Mouse (Mus musculus) heart, adult 2 months (tissue): ENCODE measurements around the gene Kmt2d.

Source experiments
- CTCF ChIP-seq: fragments of 200-600 bp; IDR thresholded peaks from 2 replicates; pipeline ENCODE4 v1.8.1; 2022; ENCODE audit warnings: antibody characterized with exemption, mild to moderate bottlenecking, moderate library complexity
- EP300 ChIP-seq: fragments of 200-500 bp; IDR thresholded peaks from 2 replicates; pipeline ENCODE4 v1.6.1; 2011; ENCODE audit warnings: low read depth, low read length, control low read depth; ENCODE audit not compliant: insufficient read depth

DNA sequence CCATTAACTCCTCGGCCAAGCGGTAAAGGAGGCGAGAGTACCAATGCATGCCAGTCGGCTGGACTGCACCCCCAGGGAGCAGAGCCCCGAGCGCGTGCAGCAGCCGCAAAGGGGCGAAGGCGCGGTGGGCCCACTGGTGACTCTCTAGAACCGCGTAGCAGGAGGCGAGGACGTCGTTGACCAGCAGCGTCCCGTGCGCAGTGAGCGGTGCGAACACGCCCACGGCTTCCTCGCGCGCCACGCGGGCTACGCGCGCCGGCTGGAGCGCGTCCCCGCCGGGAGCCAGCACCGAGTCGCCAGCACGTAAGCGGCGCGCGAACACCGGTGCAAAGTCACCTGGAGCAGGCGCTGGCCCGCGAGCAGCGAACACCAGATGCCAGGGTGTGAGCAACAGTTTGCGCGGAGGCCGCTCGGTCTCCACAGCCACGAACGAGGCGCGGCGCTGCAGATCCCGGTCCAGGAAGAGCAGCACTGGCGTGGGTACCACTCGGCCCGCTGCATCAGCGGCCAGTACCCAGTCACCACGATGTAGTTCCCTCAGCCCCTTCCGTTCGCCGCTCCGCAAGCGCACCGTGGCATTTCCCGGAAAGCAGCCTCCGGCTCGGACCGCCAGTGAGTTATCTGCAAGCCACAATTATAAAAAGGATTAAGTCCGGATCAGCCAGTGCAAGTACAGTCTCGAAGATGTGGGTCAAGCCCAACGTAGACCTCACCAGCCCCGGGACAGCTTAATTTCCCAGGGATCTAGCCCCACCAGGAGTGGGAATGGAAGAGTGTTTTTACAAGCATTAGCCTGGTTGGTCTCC lies 23.1 kb upstream of the Kmt2d start, which contains the start of gene Rhebl1:
- no peak for TF ChIP-seq CTCF
- TF ChIP-seq EP300 = no peak
